Mouse (Mus musculus): ENCODE data around the gene Hsp90ab1.

Hsp90ab1 gene

GRCm38 (mm10) chr17:45573087-45573779 is at the start of gene Hsp90ab1:
Hsp90ab1 (minus strand) TSS chr17:45573271.
- DNase-seq: peak; percentile 98

GRCm38 (mm10) chr17:45619386-45620256 is 46.5 kb upstream of the Hsp90ab1 start:
- no peak for DNase-seq

- DNase-seq: no peak
Measured at GRCm38 (mm10) chr17:45618941-45619385, 45.9 kb upstream of the Hsp90ab1 start.

GRCm38 (mm10) chr17:45617655-45618054 is 44.6 kb upstream of the Hsp90ab1 start:
- DNase-seq: no peak

GRCm38 (mm10) chr17:45616679-45617078 is 43.6 kb upstream of the Hsp90ab1 start:
- no peak for DNase-seq

GRCm38 (mm10) chr17:45616046-45616650 is 43.1 kb upstream of the Hsp90ab1 start:
- DNase-seq: no peak

- no peak for DNase-seq
Measured at GRCm38 (mm10) chr17:45612921-45613320, 39.9 kb upstream of the Hsp90ab1 start.

- no peak for DNase-seq
Measured at GRCm38 (mm10) chr17:45612008-45612407, 38.9 kb upstream of the Hsp90ab1 start.

GRCm38 (mm10) chr17:45610144-45610866 is 37.2 kb upstream of the Hsp90ab1 start:
- no peak for DNase-seq

- no peak for DNase-seq
Measured at GRCm38 (mm10) chr17:45608396-45608795, 35.3 kb upstream of the Hsp90ab1 start.

- no peak for DNase-seq
Measured at GRCm38 (mm10) chr17:45606992-45607879, 34.2 kb upstream of the Hsp90ab1 start.

GRCm38 (mm10) chr17:45602984-45603383 is 29.9 kb upstream of the Hsp90ab1 start:
- no peak for DNase-seq

- DNase-seq: no peak
Measured at GRCm38 (mm10) chr17:45601877-45602304, 28.8 kb upstream of the Hsp90ab1 start, which contains the start of gene Mymx. Mymx (minus strand) TSS chr17:45602102.

GRCm38 (mm10) chr17:45601325-45601724 is 28.3 kb upstream of the Hsp90ab1 start:
- no peak for DNase-seq

GRCm38 (mm10) chr17:45600267-45600666 is 27.2 kb upstream of the Hsp90ab1 start:
- no peak for DNase-seq

GRCm38 (mm10) chr17:45599446-45600242 is 26.6 kb upstream of the Hsp90ab1 start, which contains the start of gene Slc29a1:
Slc29a1 (minus strand) TSS chr17:45599606.
- peak; percentile 31 for DNase-seq

- no peak for DNase-seq
Measured at GRCm38 (mm10) chr17:45598891-45599290, 25.8 kb upstream of the Hsp90ab1 start.

GRCm38 (mm10) chr17:45598376-45598775 is 25.3 kb upstream of the Hsp90ab1 start:
- peak; percentile 11 for DNase-seq

GRCm38 (mm10) chr17:45597787-45598186 is 24.7 kb upstream of the Hsp90ab1 start:
- peak; percentile 22 for DNase-seq

- DNase-seq: peak; percentile 72
Measured at GRCm38 (mm10) chr17:45596631-45597396, 23.7 kb upstream of the Hsp90ab1 start.

Data from cerebellum, adult 11 months (tissue).